Mouse (Mus musculus) heart, adult 8-10 months (tissue): Measurements from ENCODE around the gene Ctdnep1. TPM values are rescaled to one million over a fixed set of nuclear protein-coding genes. Genes with fewer than 3 reads are reported as not detected.
A peak's percentile ranks its signal among the peaks of the same experiment; 100 is the strongest.

Experiments
- DNase-seq: peaks from one replicate; pipeline ENCODE4 v3.0.0; 2022; ENCODE audit warnings: low spot score
- microRNA-seq: library from miRNA; unstranded; fragments of <30 nt; microRNA quantifications from one replicate; pipeline ENCODE4 v1.2.0, GENCODE M21; 2022
- total RNA-seq, 4 experiments: library from RNA; stranded (reverse); gene quantifications; 2 replicates each; pipeline ENCODE4 v1.2.4; 2022

Gene Ctdnep1
- total RNA-seq, 4 experiments from 2014 or later: 144 to 172 (median 168) TPM

GRCm38 (mm10) chr11:70029130-70029801, 48.3 kb downstream of the Ctdnep1 start:
- peak; percentile 69 for DNase-seq

GRCm38 (mm10) chr11:70029829-70030550, 49.0 kb downstream of the Ctdnep1 start:
- DNase-seq: no peak

GRCm38 (mm10) chr11:70030651-70031320, 49.8 kb downstream of the Ctdnep1 start:
- no peak for DNase-seq

GRCm38 (mm10) chr11:70031321-70031670, 50.3 kb downstream of the Ctdnep1 start:
- no peak for DNase-seq

- DNase-seq: no peak
Measured at GRCm38 (mm10) chr11:70038174-70038573, 57.2 kb downstream of the Ctdnep1 start.

- no peak for DNase-seq
Measured at GRCm38 (mm10) chr11:70039631-70040030, 58.7 kb downstream of the Ctdnep1 start.

GRCm38 (mm10) chr11:70040184-70040583, 59.2 kb downstream of the Ctdnep1 start:
- DNase-seq: no peak

Small RNA genes lying within 50 kb of the gene (microRNA-seq; reads per million reads assigned to microRNA genes)
- not detected for gene Gm44349
- 956 reads per million, percentile 82 among the genes with 10 or more reads in this experiment for gene Mir324

Other genes starting within 250 kb of the Ctdnep1 start
- gene Polr2a, start 222.5 kb upstream of the Ctdnep1 start, total RNA-seq: 10 to 100 TPM; 28.5 to 35.7 (median 32.9) TPM
- gene Slc35g3, start 219.2 kb upstream of the Ctdnep1 start, total RNA-seq: not detected
- 10 to 100 TPM; 43.7 to 52.4 (median 49.3) TPM for gene Zbtb4, start 215.2 kb upstream of the Ctdnep1 start, total RNA-seq
- 1 to 10 TPM; 2.2 to 4.3 (median 3.8) TPM for gene Chrnb1, start 185.2 kb upstream of the Ctdnep1 start, total RNA-seq
- gene Fgf11, start 179.3 kb upstream of the Ctdnep1 start, total RNA-seq: 1 to 10 TPM; 2.1 to 3.3 (median 2.6) TPM
- under 1 TPM; 0.14 to 0.57 (median 0.31) TPM for gene Tmem102, start 175.5 kb upstream of the Ctdnep1 start, total RNA-seq
- not detected for gene Gm39566, start 165.9 kb upstream of the Ctdnep1 start, total RNA-seq
- not detected for gene Spem2, start 162.7 kb upstream of the Ctdnep1 start, total RNA-seq
- not detected for gene Spem1, start 159.0 kb upstream of the Ctdnep1 start, total RNA-seq
- 1 to 10 TPM; 3.1 to 6.9 (median 4.3) TPM for gene Nlgn2, start 143.4 kb upstream of the Ctdnep1 start, total RNA-seq
- gene Tmem256, start 142.6 kb upstream of the Ctdnep1 start, total RNA-seq: 100 to 1,000 TPM; 193 to 338 (median 283) TPM
- gene Plscr3, start 134.8 kb upstream of the Ctdnep1 start, total RNA-seq: 10 to 100 TPM; 20.7 to 25.3 (median 21.7) TPM
- under 1 TPM in 1 of 4 experiments, not detected in 3; 0.23 TPM for gene Tnk1, start 122.4 kb upstream of the Ctdnep1 start, total RNA-seq
- not detected for gene Tmem95, start 103.1 kb upstream of the Ctdnep1 start, total RNA-seq
- 1 to 10 TPM; 2.0 to 2.6 (median 2.4) TPM for gene Kctd11, start 99.8 kb upstream of the Ctdnep1 start, total RNA-seq
- 1 to 10 TPM in 2 of 4 experiments, under 1 TPM in 2; 0.16 to 1.1 (median 0.83) TPM for gene Acap1, start 85.6 kb upstream of the Ctdnep1 start, total RNA-seq
- gene 2810408A11Rik, start 80.2 kb upstream of the Ctdnep1 start, total RNA-seq: under 1 TPM; 0.43 to 0.81 (median 0.60) TPM
- 10 to 100 TPM; 38.0 to 50.9 (median 43.4) TPM for gene Neurl4, start 80.1 kb upstream of the Ctdnep1 start, total RNA-seq
- gene Gps2, start 67.3 kb upstream of the Ctdnep1 start, total RNA-seq: 10 to 100 TPM; 23.2 to 32.1 (median 27.7) TPM
- gene Eif5a, start 59.2 kb upstream of the Ctdnep1 start, total RNA-seq: 100 to 1,000 TPM; 410 to 451 (median 437) TPM
- 10 to 100 TPM; 13.8 to 32.7 (median 24.3) TPM for gene Ybx2, start 45.4 kb upstream of the Ctdnep1 start, total RNA-seq
- gene Slc2a4, start 33.0 kb upstream of the Ctdnep1 start, total RNA-seq: 100 to 1,000 TPM; 435 to 503 (median 470) TPM
- 1 to 10 TPM in 1 of 4 experiments, not detected in 3; 1.1 TPM for gene Cldn7, start 16.4 kb upstream of the Ctdnep1 start, total RNA-seq
- 10 to 100 TPM; 41.7 to 57.3 (median 48.1) TPM for gene Elp5, start 1.4 kb downstream of the Ctdnep1 start, total RNA-seq
- 100 to 1,000 TPM; 287 to 342 (median 325) TPM for gene Gabarap, start 10.0 kb downstream of the Ctdnep1 start, total RNA-seq
- gene Phf23, start 14.6 kb downstream of the Ctdnep1 start, total RNA-seq: 10 to 100 TPM; 21.0 to 24.9 (median 23.6) TPM
- 1 to 10 TPM; 4.0 to 6.4 (median 5.1) TPM for gene Dvl2, start 19.4 kb downstream of the Ctdnep1 start, total RNA-seq
- gene Acadvl, start 34.3 kb downstream of the Ctdnep1 start, total RNA-seq: 1,000 to 10,000 TPM; 1,233 to 1,415 (median 1,285) TPM
- gene Dlg4, start 35.8 kb downstream of the Ctdnep1 start, total RNA-seq: 1 to 10 TPM; 3.9 to 6.3 (median 5.2) TPM
- not detected for gene Asgr1, start 72.9 kb downstream of the Ctdnep1 start, total RNA-seq
- gene Asgr2, start 111.5 kb downstream of the Ctdnep1 start, total RNA-seq: under 1 TPM in 1 of 4 experiments, not detected in 3; 0.34 TPM
- 1 to 10 TPM; 2.6 to 4.5 (median 3.2) TPM for gene Mgl2, start 149.2 kb downstream of the Ctdnep1 start, total RNA-seq
- gene Clec10a, start 175.0 kb downstream of the Ctdnep1 start, total RNA-seq: 1 to 10 TPM; 1.7 to 4.2 (median 3.2) TPM
- 1 to 10 TPM in 1 of 4 experiments, under 1 TPM in 3; 0.38 to 2.8 (median 0.68) TPM for gene Slc16a11, start 231.6 kb downstream of the Ctdnep1 start, total RNA-seq
- 1 to 10 TPM; 2.5 to 3.6 (median 3.4) TPM for gene Slc16a13, start 239.9 kb downstream of the Ctdnep1 start, total RNA-seq
- gene Bcl6b, start 248.6 kb downstream of the Ctdnep1 start, total RNA-seq: 10 to 100 TPM in 3 of 4 experiments, 1 to 10 TPM in 1; 5.9 to 22.0 (median 17.3) TPM